Mouse (Mus musculus) ovary, postnatal 10 days (tissue): Measurements from ENCODE around the gene Afmid.
"Not testable (repeated sequence)": the region's sequence is repeated elsewhere in the genome, so short reads cannot be mapped to it uniquely, and the experiment has no call there.

Experiments
- DNase-seq: peaks from one replicate; pipeline ENCODE4 v3.0.0; 2022; ENCODE audit warnings: low spot score

The Afmid gene

DNA sequence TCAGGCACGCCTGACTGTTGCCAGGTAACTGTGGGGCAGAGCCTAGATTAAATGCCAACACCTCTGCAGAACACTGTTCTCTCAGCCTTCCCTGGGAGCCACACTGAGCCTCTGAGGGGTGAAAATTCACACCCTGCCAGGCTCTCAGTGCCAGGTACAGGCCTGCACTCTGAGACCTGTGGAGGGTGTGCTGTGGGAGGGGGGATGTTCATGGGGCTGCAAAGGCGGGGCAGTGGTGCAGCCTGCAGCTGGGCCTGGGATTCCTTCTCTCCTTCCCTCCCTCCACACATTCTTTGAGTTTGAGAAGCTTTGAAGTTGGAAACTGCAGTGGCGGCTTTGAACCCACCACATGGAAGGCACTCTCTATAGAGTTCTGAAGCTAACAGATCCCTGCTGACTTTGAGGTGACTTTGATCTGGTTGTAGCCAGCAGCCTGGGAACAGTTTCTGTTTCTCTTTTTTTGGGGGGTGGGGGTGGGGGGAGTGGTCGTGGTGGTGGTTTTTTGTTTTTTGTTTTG is 31.6 kb upstream of the Afmid start:
- no peak for DNase-seq

DNA sequence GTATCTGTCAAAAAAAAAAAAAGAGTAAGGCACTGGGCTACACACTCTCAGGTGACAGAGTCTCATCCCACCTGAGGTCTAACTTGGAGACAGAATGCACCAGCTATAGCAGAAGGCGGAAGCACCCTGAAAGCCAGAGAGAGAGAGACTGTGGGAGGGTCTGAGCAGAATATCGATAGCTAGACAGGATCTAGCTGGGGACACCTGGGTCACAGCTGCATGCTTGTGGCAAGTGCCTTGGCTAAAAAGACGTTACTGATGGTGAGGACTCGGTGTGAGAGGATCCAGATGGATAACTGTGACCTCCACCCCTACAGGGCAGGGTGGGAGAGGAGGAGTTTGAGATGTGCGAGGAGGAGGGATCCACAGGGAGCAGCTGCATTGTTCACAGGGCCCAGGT is 28.8 kb upstream of the Afmid start:
- DNase-seq, result no peak

- no peak for DNase-seq
Measured at GRCm38 (mm10) chr11:117797511-117798159, 28.1 kb upstream of the Afmid start, which contains the start of gene 6030468B19Rik. 6030468B19Rik (plus strand) TSS chr11:117797660.

DNA sequence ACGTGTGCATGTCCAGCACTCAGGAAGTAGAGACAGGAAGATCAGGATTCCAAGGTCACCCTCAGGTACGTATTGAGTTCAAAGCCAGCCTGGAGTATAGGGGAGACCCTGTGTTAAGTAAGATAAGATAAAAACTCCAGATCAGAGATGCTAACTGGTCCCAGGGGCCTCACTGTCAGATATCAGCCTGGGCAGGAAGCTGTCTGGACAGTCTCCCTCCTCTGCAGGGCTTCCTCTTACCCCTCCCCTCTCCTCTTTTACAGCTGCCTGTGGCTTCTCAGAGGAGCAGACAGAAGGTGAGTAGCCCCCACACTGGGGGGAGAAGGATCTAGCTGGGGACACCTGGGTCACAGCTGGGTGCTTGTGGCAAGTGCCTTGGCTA is 27.6 kb upstream of the Afmid start:
- DNase-seq, result no peak

DNA sequence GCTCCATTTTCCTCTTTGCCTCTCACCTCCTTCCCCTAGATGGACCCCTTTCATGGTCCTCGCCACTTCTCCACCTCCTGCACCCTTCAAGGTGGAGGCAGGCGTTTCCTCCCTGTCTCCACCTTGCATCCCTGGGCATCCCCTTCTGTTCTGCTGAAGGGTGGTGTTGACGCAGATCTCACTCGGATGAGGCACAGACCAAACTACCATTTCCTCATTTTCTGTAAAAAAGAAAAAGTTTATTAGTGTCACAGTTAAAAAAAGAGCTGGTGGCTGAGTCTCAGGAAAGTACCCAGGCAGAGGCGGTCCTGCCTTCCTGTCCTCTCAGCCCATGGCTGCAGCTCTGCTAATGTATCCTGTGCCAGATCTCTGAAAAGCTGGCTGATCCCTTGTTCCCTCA is 26.6 kb upstream of the Afmid start:
- DNase-seq, result no peak

DNA sequence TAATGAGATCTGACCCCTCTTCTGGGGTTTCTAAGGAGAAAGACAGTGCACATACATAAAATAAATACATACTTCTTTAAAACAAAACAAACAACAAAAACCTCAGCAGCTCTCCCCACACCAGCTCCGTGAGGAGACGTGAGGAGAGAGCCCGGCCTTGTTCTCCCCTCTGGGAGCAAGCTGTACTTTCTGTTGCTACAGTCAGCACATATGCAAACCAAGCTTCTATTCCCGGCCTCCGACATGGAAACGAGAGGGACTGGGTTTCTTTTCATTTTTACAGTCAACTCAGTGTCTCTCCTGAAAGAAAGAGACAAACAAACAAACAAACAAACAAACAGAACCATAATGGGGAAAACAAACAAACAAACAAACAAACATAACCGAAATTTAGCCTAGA is 25.7 kb upstream of the Afmid start:
- DNase-seq, result no peak

DNA sequence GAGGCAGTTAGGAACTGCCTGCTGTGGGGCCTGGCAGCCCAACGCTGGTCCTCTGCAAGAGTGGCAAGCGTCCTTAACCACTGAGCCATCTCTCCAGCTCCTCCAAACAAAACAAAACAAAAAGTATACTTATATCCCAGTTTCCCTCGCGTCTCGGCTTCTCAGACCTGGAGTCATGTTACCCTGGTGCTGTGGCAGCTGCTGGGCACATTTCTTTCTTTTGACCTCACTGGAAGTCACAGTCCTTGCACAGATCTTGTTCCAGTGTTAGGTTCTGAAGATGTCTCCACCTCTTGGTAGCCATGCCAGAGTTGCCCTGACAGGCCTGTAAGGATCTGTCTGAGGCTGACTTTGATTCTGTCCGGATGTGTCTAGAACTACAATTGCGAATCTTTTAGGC is 24.1 kb upstream of the Afmid start:
- no peak for DNase-seq

GRCm38 (mm10) chr11:117803166-117803688 is 22.5 kb upstream of the Afmid start:
- no peak for DNase-seq

DNA sequence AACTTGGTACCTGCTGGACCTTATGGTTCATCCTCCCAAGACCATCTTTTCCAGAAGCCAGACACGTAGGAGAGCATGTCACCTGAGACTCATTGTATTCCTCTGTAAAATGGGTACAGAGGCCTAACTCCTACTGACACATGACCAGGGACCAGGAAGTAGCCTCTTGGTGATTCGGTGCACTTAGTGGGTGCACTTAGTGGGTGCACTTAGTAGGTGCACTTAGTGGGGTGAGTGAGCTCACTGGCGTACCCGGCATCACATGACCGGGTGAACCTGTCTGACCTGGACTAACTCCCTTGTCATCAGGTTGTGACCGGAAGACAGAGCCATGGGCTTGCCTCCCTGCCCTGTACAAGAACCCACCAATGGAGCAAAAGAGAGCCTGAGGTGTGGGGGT is 18.9 kb upstream of the Afmid start:
- no peak for DNase-seq

- no peak for DNase-seq
Measured at GRCm38 (mm10) chr11:117809407-117810311, 16.1 kb upstream of the Afmid start, which contains the start of the genes Gm20708 and Syngr2. Gm20708 (plus strand) TSS chr11:117809668. Syngr2 (plus strand) TSS chr11:117809668.

- DNase-seq, result peak; percentile 52
Measured at GRCm38 (mm10) chr11:117810401-117811046, 15.2 kb upstream of the Afmid start.

DNA sequence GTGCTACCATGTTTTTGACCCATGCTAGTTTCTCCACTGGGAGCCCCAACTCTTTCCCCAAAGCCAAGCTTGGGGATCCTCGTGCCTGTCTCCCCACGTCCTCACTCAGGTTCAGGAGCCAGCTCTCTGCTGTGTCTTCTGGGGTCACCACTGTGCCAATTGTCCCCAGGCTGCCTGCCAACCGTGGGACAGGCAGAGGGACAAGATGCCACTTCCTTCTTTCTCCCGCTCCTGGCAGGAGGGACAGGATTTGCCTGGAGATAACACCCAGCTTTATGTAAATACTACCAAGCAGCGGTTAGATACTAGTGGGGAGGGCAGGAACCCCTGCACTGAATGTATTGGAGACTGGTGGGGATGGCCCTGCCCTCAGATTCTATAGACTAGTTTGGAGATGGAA is 11.9 kb upstream of the Afmid start:
- DNase-seq, result no peak

DNA sequence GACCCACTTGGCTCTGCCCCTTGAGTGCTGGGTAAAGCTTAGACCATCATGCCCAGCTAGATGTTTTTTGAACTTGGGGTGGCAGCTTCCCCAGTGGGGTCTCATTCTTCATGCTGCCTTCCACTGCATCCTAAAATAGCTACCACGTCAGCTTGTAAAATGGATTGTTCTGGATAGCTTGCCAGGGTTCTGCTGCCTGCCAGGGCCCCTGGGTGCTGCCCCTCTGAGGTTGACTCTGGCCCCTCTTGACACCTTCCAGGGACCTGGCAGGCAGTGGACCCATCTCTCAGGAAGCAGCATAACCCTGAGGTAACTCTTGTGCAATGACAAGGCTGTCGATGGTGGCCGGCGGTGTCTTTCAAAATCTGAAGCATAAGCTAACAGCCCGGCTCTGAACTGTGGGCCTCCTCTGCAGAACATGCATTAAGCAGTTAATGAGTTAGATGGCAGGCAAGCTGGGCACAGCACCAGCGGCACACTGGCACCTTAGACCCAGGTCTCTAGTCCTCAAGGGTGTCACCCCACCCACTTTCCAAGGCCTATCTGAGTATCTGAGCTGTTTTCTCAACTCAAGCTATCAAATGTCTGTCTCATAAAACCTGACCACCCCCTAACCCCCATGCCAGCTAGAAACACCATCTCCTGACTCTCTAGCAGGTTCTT is 10.9 kb upstream of the Afmid start:
- no peak for DNase-seq

GRCm38 (mm10) chr11:117815850-117816249 is 9.9 kb upstream of the Afmid start:
- DNase-seq, result not testable (repeated sequence)

- no peak for DNase-seq
Measured at GRCm38 (mm10) chr11:117816389-117816996, 9.2 kb upstream of the Afmid start.

- no peak for DNase-seq
Measured at GRCm38 (mm10) chr11:117819095-117819494, 6.6 kb upstream of the Afmid start.

DNA sequence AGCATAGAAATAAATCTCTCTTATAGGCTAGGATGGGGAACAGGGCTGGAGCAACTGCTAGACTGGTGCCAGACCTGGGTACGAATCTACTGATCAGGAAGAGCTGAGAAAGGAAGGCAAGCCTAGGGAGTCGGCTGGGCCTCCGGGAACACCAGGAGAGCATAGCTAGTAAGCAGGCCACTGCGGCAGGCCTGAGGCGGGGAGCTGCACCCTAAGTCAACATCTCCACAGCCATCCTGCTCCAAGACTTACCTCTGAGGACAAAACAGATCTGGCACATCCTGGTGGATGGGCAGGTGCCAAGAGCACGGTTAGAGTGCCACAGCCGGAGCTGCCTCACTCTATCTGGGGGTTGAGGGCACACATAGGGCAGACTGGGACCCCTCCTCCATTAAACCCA is 5.6 kb upstream of the Afmid start:
- DNase-seq, result no peak

- DNase-seq, result no peak
Measured at GRCm38 (mm10) chr11:117821868-117822267, 3.9 kb upstream of the Afmid start.

DNA sequence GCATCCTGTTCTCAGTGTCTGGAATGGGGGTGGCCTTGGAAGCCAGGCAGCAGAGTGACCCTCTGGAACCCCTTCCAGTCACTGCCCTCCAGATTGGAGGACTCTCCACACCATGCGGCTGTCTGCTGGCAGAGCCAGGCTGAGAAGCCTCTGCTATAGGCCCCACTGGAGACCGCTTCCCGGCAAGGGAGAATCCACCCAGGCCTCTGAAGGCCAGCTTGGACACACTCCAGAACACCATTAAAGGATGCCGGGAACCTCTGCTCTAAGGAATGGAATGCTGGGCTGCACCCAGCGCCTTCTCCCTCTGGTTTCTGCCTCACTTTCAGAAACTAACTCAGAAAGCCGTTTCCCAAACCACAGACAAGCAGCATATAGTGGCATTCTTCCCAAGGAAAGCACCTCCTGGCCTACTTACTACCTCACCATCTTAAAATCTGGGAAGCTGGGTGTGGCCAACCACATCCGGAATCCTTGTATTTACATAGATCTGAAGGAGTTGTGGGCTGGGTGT is 2.9 kb upstream of the Afmid start:
- no peak for DNase-seq

DNA sequence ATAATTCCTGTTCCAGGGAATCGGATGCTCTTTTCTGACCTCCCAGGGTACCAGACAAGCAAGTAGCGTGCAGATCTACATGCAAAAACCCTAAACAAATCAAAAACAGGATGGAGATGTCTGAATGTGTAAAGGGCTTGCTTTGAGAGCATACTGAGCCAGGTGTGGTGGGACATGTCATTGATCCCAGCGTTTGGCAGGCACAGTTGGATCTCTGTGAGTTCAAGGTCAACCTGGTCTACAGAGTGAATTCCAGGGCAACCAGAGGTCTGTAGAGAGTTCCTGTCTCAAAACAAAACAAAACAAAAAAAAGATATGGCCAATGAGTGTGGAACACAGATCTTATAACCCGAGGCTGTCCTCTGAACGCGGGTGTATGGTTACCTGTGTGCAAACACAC is 2.3 kb upstream of the Afmid start:
- DNase-seq, result no peak
